Mouse (Mus musculus): ENCODE data around the gene Gm20696. TPM values are rescaled to one million over a fixed set of nuclear protein-coding genes. Genes with fewer than 3 reads are reported as not detected.

The Gm20696 gene
- total and polyA plus RNA-seq, 2 experiments from 2014 or later: 2.5 to 3.6 TPM

DNA sequence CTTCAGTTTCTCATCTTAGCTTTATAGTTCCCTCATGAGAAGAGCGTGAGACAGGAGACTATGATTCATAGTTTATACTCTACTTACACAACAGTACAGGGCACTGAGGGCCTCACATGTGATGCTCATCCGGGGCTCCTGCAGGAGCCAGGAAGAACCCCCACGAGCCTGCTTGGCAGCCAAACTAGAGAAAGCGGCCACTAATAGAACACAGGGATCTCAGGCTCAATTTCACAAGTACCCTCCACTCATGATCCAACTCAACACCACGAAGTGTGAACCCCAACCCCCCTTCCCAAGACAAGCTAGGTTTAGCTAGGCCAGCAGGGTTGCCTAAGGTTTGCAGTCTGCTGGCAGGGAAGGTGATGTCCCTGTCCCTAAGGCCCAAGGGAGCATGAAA is 223.1 kb downstream of the Gm20696 start:
- Histone ChIP-seq H3K9me3 (ENCODE audit: low read length) (no peaks in the 10 kb centered on the region), H3K4me1 (ENCODE audit: insufficient read depth, low read length) (peaks cover 20% of the 10 kb centered on the region), H3K4me2 (ENCODE audit: low read depth, low read length) (no peak overlapping the region), H3K9ac (replicated peaks; ENCODE audit: low read length) (no peak overlapping the region), H3K27ac (no peak overlapping the region), H3K27me3 (ENCODE audit: insufficient read depth, low read length) (no peaks in the 10 kb centered on the region), H3K4me3 (ENCODE audit: low read length) (no peak overlapping the region), H3K36me3 (ENCODE audit: insufficient read depth, low read length) (no peaks in the 10 kb centered on the region)
- no peak for ATAC-seq
- TF ChIP-seq CTCF (IDR thresholded peaks at IDR 0.05; ENCODE audit: low read depth): no peak
- no peak for DNase-seq (ENCODE audit: low spot score)
- 68% methylated on average over 5 of the region's 5 CpGs for WGBS

DNA sequence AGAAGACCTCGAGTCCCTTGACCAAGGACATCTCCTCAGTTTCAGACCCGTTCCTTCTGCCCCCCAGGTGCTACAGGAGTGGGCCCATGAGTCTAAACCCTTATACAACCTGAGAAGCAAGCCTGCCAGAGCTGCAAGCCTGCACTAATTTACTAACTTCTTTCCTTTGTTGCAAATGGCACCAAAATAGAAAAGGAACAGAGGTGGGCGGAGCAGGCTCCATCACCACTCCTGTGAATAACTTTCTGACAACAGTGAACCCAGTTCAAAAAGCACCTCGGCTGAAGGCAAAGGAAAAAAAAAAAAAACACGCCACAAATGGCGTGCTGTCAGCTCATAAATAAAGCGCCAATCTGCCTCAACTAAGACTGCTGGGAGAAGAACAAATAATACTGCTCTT is 225.5 kb downstream of the Gm20696 start:
- 69% methylated on average over 7 of the region's 7 CpGs for WGBS
- Histone ChIP-seq H3K27me3 (ENCODE audit: insufficient read depth, low read length) (no peaks in the 10 kb centered on the region), H3K9me3 (ENCODE audit: low read length) (no peaks in the 10 kb centered on the region), H3K27ac (no peak overlapping the region), H3K4me2 (ENCODE audit: low read depth, low read length) (no peak overlapping the region), H3K9ac (replicated peaks; ENCODE audit: low read length) (no peak overlapping the region), H3K4me3 (ENCODE audit: low read length) (no peak overlapping the region), H3K36me3 (ENCODE audit: insufficient read depth, low read length) (no peaks in the 10 kb centered on the region), H3K4me1 (ENCODE audit: insufficient read depth, low read length) (peaks cover 20% of the 10 kb centered on the region)
- ATAC-seq: no peak
- no peak for TF ChIP-seq CTCF (IDR thresholded peaks at IDR 0.05; ENCODE audit: low read depth)
- no peak for DNase-seq (ENCODE audit: low spot score)

DNA sequence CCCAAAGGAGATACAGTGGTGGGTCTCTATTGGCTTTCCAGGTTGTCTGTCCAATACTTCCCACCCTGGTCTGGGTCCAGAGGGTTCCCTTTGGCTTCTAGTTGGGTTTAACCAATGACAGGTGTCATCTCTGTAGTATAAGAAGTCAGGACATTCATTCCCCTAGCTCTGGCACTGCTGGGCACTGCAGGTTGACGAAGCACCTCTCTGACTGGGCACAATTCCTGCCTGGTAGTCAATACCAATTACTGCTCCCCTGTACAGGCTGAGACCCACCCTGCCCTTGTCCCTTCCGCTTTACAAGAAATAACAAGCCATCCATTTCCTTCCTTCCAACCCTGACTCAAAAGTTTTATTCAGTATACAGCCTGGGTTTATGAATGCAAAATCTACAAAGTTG is 226.0 kb downstream of the Gm20696 start:
- DNase-seq (ENCODE audit: low spot score) (no peak), ATAC-seq (no peak)
- peak overlapping the region; percentile 59; the same call in 1 of the 2 replicates for H3K27ac ChIP-seq
- no peaks in the 10 kb centered on the region for H3K27me3 ChIP-seq (ENCODE audit: insufficient read depth, low read length)
- WGBS: 90% methylated on average over 2 of the region's 2 CpGs
- no peak overlapping the region for H3K4me3 ChIP-seq (ENCODE audit: low read length)
- H3K9me3 ChIP-seq (ENCODE audit: low read length): no peaks in the 10 kb centered on the region
- H3K9ac ChIP-seq (replicated peaks; ENCODE audit: low read length): no peak overlapping the region
- TF ChIP-seq CTCF (IDR thresholded peaks at IDR 0.05; ENCODE audit: low read depth): no peak
- peaks cover 20% of the 10 kb centered on the region for H3K4me1 ChIP-seq (ENCODE audit: insufficient read depth, low read length)
- no peaks in the 10 kb centered on the region for H3K36me3 ChIP-seq (ENCODE audit: insufficient read depth, low read length)
- H3K4me2 ChIP-seq (ENCODE audit: low read depth, low read length): no peak overlapping the region

DNA sequence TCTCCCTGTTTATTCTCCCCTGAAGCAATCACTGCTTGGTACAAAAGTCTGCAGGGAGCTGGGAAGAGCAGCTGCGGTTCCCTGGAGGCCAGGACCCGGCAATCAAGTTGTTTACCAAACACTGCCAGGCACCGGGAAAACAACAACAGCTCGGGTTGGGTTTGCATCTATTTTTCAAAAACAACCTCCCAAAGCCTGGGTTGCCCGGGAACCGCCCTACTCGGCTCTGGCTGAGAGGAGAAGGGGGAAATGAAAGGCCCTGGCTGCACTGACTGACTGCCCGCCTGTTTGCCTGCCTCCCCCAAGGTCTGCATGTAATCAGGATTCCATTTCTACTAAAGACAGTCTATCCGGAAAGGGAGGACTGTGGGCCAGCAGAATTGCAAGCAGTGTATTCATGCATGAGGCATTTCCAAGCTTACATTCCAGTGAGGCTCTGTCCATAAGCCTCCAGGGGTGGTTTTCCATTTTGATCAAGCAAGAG is 226.7 kb downstream of the Gm20696 start:
- WGBS: 5% methylated on average over 9 of the region's 9 CpGs
- Histone ChIP-seq H3K9me3 (ENCODE audit: low read length) (no peaks in the 10 kb centered on the region), H3K4me2 (ENCODE audit: low read depth, low read length) (peak overlapping the region; percentile 17; the same call in 1 of the 2 replicates), H3K36me3 (ENCODE audit: insufficient read depth, low read length) (no peaks in the 10 kb centered on the region), H3K27me3 (ENCODE audit: insufficient read depth, low read length) (no peaks in the 10 kb centered on the region), H3K9ac (replicated peaks; ENCODE audit: low read length) (0 out of 2 replicates have a peak overlapping the region, but pooled peaks have one; percentile 14), H3K27ac (peak overlapping the region; percentile 59), H3K4me1 (ENCODE audit: insufficient read depth, low read length) (peaks cover 20% of the 10 kb centered on the region), H3K4me3 (ENCODE audit: low read length) (no peak overlapping the region)
- ATAC-seq: peak; percentile 74
- peak; percentile 42 for DNase-seq (ENCODE audit: low spot score)
- no peak for TF ChIP-seq CTCF (IDR thresholded peaks at IDR 0.05; ENCODE audit: low read depth)

DNA sequence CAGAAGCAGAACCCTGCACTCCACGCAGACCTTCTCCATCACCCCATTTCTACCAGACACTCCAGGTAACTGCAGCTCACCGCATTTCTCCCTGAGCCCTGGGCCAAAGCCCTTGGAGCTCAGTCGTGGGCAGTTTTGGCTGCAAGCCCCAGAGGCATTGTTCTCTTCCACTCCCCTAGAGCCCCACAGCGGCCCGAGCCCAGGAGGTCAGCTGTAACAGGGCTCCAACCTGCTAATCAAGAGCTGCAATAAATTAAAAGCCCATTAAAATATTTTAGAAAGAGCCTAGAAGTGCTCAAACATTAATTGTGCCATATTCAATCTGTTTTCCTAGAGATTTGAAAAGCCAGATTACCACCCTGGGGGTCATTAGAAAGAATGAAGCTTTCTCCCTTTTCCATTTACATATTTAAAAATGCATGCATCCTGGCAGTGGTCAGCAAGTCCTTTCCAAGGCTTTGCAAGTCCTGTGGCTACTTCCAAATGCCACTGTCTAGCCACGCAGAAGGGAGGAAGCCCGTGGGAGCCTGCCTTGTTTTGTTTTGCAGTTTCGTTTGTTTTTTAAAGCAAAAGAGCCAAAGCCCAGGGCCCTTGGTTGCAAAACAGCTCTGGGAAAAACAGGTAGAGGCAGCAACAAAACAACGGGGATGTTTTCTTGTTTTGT is 227.3 kb downstream of the Gm20696 start:
- DNase-seq (ENCODE audit: low spot score) (peak; percentile 39), ATAC-seq (no peak)
- no peak overlapping the region for H3K4me3 ChIP-seq (ENCODE audit: low read length)
- no peaks in the 10 kb centered on the region for H3K27me3 ChIP-seq (ENCODE audit: insufficient read depth, low read length)
- WGBS: 14% methylated on average over 9 of the region's 9 CpGs
- no peaks in the 10 kb centered on the region for H3K9me3 ChIP-seq (ENCODE audit: low read length)
- H3K27ac ChIP-seq: peak overlapping the region; percentile 59
- H3K9ac ChIP-seq (replicated peaks; ENCODE audit: low read length): 0 out of 2 replicates have a peak overlapping the region, but pooled peaks have one; percentile 14
- peaks cover 20% of the 10 kb centered on the region for H3K4me1 ChIP-seq (ENCODE audit: insufficient read depth, low read length)
- no peaks in the 10 kb centered on the region for H3K36me3 ChIP-seq (ENCODE audit: insufficient read depth, low read length)
- H3K4me2 ChIP-seq (ENCODE audit: low read depth, low read length): peak overlapping the region; percentile 17; the same call in 1 of the 2 replicates
- no peak for TF ChIP-seq CTCF (IDR thresholded peaks at IDR 0.05; ENCODE audit: low read depth)

DNA sequence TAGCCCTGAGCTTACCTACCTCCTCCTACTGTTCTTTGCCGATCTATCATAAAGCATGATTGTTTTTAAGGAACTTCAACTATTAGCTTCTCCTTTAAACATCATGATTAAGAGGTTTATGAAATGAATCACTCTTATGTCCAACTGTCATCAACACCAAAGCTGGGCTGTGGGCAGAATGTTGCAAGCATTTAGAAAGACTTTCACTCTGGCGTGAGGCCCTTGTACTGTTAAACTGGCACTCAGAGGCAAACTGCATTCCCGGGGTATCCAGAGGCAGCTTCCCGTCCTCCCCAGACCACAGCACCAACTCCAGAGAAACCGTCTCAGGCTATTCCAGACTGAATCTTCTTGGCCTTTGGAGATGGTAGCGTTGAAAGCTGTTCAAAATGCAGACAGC is 230.2 kb downstream of the Gm20696 start:
- ATAC-seq (no peak), DNase-seq (ENCODE audit: low spot score) (no peak)
- H3K27me3 ChIP-seq (ENCODE audit: insufficient read depth, low read length): no peaks in the 10 kb centered on the region
- H3K9ac ChIP-seq (replicated peaks; ENCODE audit: low read length): no peak overlapping the region
- no peaks in the 10 kb centered on the region for H3K36me3 ChIP-seq (ENCODE audit: insufficient read depth, low read length)
- no peaks in the 10 kb centered on the region for H3K9me3 ChIP-seq (ENCODE audit: low read length)
- no peak overlapping the region for H3K27ac ChIP-seq
- no peak overlapping the region for H3K4me2 ChIP-seq (ENCODE audit: low read depth, low read length)
- 82% methylated on average over 6 of the region's 6 CpGs for WGBS
- no peak overlapping the region for H3K4me3 ChIP-seq (ENCODE audit: low read length)
- H3K4me1 ChIP-seq (ENCODE audit: insufficient read depth, low read length): peaks cover 20% of the 10 kb centered on the region
- no peak for TF ChIP-seq CTCF (IDR thresholded peaks at IDR 0.05; ENCODE audit: low read depth)

DNA sequence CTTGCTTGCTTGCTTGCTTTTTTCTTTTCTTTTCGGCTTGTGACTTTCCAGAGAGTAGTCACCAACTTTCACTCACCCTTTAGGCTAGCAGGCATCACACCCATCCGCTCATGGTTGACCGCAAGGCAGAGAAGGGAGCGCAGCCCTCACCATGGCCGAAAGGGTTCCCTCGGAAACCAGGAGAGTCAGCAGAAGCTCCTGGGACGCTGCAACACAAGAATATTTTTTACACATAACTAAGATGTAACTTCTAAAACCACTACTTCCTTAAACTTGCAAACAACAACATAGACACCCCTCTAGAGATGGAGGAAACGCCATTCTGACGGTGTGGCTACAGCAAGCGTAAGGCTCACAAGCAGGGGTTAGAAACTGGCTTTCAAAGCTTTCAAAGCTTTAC is 231.5 kb downstream of the Gm20696 start:
- no peak overlapping the region for H3K4me3 ChIP-seq (ENCODE audit: low read length)
- no peak overlapping the region for H3K4me2 ChIP-seq (ENCODE audit: low read depth, low read length)
- peaks cover 15% of the 10 kb centered on the region for H3K4me1 ChIP-seq (ENCODE audit: insufficient read depth, low read length)
- DNase-seq (ENCODE audit: low spot score) (no peak), ATAC-seq (no peak)
- no peak for TF ChIP-seq CTCF (IDR thresholded peaks at IDR 0.05; ENCODE audit: low read depth)
- no peaks in the 10 kb centered on the region for H3K36me3 ChIP-seq (ENCODE audit: insufficient read depth, low read length)
- no peak overlapping the region for H3K9ac ChIP-seq (replicated peaks; ENCODE audit: low read length)
- no peaks in the 10 kb centered on the region for H3K27me3 ChIP-seq (ENCODE audit: insufficient read depth, low read length)
- 96% methylated on average over 10 of the region's 10 CpGs for WGBS
- H3K9me3 ChIP-seq (ENCODE audit: low read length): no peaks in the 10 kb centered on the region
- H3K27ac ChIP-seq: no peak overlapping the region

All from hindbrain, postnatal 0 days (tissue).